Mouse (Mus musculus): ENCODE data around the gene Grin2d.

Gene Grin2d

DNA sequence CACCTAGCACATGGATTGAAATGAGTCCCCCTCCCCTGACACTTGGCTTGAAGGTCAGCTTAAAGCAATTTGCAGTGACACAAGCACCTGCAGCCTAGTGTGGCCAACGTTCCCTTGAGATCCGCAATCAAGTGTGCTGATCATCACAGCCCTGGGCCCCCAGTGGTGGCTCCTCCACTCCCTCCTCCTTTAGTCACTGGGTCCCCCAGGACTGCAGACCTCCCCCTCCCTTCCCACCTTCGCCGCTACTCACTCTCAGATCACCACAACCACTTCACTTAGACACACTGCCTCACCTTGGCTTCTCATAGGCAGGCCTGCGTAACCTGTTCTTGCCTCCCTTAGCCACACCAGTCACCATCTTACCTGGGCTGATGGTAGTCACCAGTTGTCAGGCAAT, 72.2 kb downstream of the Grin2d start:
- no peak for DNase-seq

GRCm38 (mm10) chr7:45802551-45802950, 75.6 kb downstream of the Grin2d start:
- no peak for DNase-seq

- DNase-seq: peak; percentile 90
These were observed 76.8 kb downstream of the Grin2d start for GRCm38 (mm10) chr7:45801348-45801747.

DNA sequence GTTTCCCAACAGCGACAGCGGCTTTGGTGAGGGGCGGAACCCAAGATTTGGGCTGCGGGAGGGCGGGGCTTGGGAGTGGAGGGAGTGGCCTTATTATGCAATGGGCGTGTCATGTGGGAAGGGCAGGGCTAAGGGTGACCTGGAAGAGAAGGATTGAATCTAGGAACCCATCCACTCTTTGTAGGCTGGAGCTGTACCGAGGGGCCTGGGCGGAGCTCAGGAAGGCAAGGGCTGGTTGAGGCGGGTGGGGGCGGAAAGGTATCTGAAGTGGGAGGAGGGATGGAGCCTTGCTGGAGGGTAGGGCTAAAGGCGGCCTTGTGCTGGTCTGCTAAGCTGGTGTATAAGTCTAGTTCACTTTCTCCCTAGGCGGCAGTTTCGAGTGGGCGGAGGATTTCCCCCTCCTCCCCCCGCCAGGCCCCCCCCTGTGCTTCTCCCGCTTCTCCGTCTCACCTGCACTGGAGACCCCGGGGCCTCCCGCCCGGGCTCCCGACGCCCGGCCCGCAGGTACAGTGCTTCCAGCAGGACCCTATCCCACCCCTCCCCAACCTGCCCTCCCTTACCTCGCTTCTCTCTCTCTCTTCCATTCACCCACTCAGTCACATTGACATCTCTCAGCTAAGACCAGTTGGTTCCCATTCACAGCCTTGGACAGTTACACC, 77.5 kb downstream of the Grin2d start:
- DNase-seq: no peak

DNA sequence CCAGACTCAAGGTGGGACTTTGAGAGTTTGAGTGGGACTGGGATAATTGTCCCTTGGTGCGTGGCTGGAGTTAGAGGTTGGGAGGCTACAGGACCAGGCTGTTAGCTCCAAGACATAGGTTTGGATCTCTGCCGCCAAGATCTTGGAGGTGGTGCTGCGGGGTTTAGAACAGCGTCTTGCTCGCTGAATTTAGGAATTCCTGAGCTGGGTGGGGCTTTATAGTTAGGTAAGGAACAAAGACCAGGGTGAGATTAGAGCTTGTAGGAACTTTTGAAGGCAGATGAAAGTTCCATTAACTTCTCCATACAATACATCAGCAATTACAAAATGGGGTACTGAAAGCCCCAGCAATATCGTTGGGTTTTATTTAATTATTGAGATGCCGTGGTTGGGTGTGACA, 78.2 kb downstream of the Grin2d start:
- DNase-seq: no peak

DNA sequence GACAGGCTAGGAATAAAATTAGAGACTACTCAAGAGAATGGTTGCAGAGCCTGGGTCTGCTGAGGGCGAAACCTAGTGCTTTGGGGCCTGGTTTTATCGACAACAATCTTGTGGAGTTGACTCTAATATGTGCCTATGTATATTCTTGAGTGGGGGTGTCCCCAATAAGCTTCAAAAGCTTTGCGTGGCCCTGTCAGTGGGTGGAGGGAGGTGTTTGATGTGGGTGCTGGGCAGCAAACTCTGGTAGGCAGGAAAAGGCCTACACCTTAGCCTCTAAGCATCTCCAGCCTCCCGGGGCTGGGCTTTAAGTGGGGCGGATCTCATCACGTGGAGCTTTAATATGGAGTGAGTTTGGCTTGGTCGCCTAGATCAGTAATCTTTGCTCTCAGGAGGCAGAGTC, 79.2 kb downstream of the Grin2d start:
- no peak for DNase-seq

DNA sequence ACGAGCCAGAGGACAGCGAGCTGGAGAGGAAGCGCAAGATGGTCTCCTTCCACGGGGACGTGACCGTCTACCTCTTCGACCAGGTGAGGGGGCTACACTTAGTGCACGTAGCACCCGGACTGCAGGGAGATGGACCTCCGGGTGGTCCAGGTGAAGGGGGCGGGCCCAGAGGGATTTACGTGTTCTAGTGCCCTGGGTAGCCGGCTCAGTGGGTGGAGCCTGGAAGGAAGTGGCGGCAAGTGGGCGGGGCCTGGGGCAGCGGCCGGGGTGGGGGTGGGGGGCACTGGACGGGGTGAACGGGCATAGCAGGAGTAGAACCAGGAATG, 79.7 kb downstream of the Grin2d start:
- no peak for DNase-seq

GRCm38 (mm10) chr7:45797661-45798510, 80.3 kb downstream of the Grin2d start:
- DNase-seq: no peak

DNA sequence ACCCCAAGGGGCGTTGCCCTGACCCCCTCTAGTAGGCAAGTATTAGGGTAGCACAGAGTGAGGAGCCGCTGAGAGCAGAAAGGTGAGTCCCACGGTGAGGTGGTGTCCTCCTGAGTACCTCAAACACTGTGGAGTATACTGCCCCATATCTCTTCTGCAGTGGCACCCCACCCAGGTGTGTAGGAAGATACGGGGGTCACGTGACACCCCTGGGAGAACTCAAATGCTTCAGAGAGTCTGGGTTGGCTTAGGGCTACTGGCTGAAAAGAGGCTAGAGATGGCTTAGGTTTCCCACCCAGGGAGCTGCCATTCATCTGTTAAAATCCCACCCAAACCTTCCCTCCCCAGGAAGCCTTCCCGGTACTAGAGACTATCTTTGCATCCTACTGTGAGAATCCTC, 81.2 kb downstream of the Grin2d start:
- DNase-seq: no peak

- no peak for DNase-seq
These were observed 83.2 kb downstream of the Grin2d start for GRCm38 (mm10) chr7:45794971-45795370.

- no peak for DNase-seq
These were observed 84.1 kb downstream of the Grin2d start for GRCm38 (mm10) chr7:45793969-45794585.

DNA sequence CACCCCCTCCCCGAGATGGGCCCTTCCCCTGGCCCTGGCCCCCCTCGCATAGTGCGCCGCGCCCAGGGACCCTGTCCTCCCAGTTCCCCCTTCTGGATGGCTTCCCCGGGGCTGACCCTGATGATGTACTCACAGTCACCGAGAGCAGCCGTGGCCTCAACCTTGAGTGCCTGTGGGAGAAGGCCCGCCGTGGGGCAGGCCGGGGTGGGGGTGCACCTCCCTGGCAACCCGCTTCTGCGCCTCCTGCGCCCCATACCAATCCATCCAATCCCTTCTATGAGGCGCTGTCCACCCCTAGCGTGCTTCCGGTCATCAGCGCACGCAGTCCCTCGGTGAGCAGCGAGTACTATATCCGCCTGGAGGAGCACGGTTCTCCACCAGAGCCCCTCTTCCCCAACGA, 84.9 kb downstream of the Grin2d start:
- no peak for DNase-seq

GRCm38 (mm10) chr7:45791756-45792490, 86.3 kb downstream of the Grin2d start:
- DNase-seq: peak; percentile 1

- no peak for DNase-seq
These were observed 87.5 kb downstream of the Grin2d start for GRCm38 (mm10) chr7:45790721-45791120.

- DNase-seq: no peak
These were observed 90.5 kb downstream of the Grin2d start for GRCm38 (mm10) chr7:45787642-45788041.

GRCm38 (mm10) chr7:45786661-45787413, 91.3 kb downstream of the Grin2d start:
- peak; percentile 82 for DNase-seq

GRCm38 (mm10) chr7:45786136-45786578, 92.0 kb downstream of the Grin2d start:
- DNase-seq: no peak

GRCm38 (mm10) chr7:45785388-45786135, 92.6 kb downstream of the Grin2d start:
- DNase-seq: no peak

- DNase-seq: peak; percentile 95
These were observed 93.4 kb downstream of the Grin2d start, which contains the start of gene Sult2b1 for GRCm38 (mm10) chr7:45784524-45785372. Sult2b1 (minus strand) TSS chr7:45784669.

DNA sequence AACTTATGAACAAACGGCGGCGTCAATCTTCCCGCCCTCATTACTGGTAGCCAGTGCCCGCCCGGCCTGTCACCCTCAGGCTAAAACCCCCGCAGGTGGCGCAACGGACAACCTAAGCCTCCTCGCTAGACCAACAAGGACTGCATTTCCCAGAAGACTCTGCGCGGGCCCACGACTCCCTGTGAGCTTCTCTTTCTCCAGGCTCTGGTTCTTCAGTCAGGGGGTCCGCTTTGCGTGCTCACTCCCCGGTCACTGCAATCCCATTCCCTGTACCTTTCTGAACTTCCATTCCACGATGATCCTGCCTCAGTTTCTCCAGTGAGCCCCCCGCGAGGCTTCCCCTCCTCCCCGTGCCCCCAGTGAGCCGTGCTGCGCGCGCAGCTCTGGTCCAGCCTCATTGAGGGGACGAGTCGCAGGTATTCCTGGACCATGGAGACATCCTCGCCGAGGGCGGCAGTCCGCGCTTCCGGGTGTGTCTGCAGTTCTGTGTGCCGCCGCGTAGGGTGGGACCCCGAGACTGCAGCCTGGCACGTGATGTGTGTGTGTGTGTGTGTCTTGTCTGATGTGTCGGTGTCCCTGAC, 94.6 kb downstream of the Grin2d start, which contains the start of gene Lmtk3:
TSS of gene Lmtk3 (plus strand) at position 228 of the 581 bp plus-strand sequence.
- peak; percentile 85 for DNase-seq

Measured in layer of hippocampus, adult 9-11 months (tissue).